Mouse (Mus musculus) testis, postnatal 10 days (tissue): ENCODE measurements around the gene Pcdh15.

Experiments
- DNase-seq: peaks from one replicate; pipeline ENCODE4 v3.0.0; 2021; ENCODE audit warnings: low spot score

The Pcdh15 gene

GRCm38 (mm10) chr10:74569603-74570002, 1470.5 kb downstream of the Pcdh15 start:
- no peak for DNase-seq

GRCm38 (mm10) chr10:74579924-74580323, 1480.8 kb downstream of the Pcdh15 start:
- DNase-seq = no peak

DNA sequence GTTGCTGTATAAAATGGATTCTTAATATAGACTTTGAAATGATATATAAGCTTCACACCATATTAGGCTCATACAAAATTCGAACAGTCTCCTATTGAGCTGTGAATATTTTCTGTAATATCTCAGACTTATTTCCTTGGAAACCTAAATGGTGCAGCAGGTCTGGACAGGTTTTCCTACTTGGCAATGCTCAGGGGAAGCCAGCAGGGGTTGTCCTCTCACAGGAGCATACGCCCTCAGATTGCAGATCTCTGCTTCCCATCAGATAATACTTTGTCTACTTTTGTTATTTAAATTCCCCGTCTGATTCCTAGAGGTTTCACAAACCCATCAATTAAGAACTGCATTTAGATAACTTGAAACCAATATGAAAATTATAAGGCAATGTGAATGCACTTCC, 1492.7 kb downstream of the Pcdh15 start:
- no peak for DNase-seq

- DNase-seq = no peak
These were observed 1508.5 kb downstream of the Pcdh15 start for GRCm38 (mm10) chr10:74607683-74608082.

- no peak for DNase-seq
These were observed 1522.7 kb downstream of the Pcdh15 start for GRCm38 (mm10) chr10:74621837-74622236.

DNA sequence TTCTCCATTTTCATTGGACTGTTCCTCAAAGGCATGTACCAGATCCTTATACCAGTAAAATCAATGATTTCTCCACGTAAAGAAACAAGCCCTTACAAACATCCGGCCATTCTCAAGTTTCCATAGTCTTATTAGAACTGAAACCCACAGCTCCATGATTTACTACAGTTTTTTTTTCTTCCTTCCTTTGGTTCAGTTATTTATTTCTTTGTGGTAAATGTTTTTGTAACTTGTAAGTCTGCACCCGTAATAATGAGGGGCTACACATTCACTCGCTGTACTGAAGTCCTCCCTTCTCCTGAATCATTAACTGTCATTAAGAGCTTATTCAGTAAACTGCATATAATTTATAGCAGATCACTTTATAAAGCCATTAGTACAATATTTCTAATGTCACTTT, 1526.6 kb downstream of the Pcdh15 start:
- DNase-seq = no peak

DNA sequence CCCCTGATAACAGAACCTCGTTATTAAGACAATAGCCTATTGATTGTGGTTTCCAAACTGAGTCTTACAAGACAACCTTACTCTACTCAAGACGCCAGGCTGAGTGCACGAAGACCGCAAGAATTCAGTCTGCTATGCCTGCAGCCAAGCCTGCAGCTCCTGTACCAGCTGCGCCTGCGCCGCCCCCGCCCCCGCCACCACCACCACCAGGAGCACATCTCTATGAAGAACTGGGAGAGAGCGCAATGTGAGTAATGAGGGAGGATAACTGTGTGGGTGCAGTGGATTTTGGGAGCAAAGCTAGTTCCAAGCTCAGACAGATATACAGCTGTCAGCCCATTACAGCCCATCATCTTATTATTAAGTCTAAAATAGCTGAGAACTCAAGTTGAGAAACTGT, 1527.5 kb downstream of the Pcdh15 start:
- no peak for DNase-seq

DNA sequence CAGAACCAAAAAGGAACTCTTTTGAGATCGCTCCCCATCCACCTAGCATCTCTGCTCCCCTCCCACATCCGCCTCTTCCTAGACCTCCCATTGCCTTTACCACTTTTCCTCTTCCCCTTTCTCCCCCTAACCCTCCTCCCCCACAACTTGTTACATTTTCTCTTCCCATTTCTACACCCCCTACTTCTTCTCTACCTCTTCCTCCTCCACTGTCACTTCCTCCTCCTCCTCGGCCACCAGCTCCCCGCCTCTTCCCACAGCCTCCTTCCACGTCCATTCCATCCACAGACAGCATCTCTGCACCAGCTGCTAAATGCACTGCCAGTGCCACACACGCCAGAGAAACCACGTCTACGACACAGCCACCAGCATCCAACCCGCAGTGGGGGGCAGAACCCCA, 1532.2 kb downstream of the Pcdh15 start:
- DNase-seq = no peak

DNA sequence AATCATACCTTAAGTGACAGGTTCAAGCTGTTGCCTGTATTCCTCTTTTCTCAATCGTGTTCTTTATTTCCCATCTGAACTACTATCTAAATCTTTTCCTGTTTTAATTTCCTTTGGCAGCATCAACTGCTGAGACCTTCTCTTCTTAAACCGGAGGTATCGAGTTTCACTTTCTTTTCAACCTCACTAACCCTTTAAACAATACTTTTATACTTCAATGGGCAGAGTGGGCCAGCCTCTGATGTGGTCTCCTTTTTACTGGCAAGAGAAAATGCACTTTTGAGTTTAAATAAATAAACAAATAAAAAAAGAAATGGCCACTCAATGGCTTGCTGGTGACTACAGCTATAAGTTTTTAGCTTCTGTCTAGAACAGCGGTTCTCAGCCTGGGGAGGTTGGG, 1537.9 kb downstream of the Pcdh15 start:
- DNase-seq = no peak

GRCm38 (mm10) chr10:74642125-74642524, 1543.0 kb downstream of the Pcdh15 start:
- DNase-seq = peak; percentile 57

- no peak for DNase-seq
These were observed 1564.0 kb downstream of the Pcdh15 start for GRCm38 (mm10) chr10:74663171-74663570.

DNA sequence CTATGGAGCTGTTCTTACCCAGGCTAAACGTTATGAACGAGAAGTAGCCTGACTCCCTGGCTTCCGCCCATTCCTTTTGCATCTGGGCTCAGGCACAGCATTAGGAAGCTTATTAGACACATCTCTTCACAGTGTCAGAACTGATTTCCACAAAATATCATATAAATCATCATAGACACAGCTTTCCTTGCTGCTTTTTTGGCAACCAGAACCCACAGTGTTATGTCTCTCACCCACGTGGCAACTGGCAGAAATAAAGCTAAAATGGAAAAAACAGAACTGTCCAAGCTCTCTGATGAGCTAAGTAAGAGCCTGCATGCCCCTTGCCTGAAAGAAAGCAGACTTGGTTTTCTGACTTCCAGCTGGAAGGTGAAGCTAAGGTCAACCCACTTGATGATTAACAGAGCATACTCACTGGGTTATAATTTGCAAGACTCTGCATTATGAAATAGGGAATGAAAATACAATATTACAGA, 1580.9 kb downstream of the Pcdh15 start:
- DNase-seq = no peak

- DNase-seq = no peak
These were observed 1581.4 kb downstream of the Pcdh15 start for GRCm38 (mm10) chr10:74680559-74680958.
